Mouse (Mus musculus) neural tube, embryonic 12.5 days (tissue): ENCODE data around the gene Hcfc1r1. TPM values are rescaled to one million over a fixed set of nuclear protein-coding genes. Genes with fewer than 3 reads are reported as not detected.

Experiments used
- ATAC-seq: fragments of 200-750 bp; cut with Nextera tagmentation; 2 replicates; pipeline ENCODE4 v1.8.0; 2017; ENCODE audit warnings: low read depth, mild to moderate bottlenecking, moderate TSS enrichment, moderate library complexity; ENCODE audit not compliant: low FRiP score
- H3K27ac ChIP-seq: fragments of 300-500 bp; sonication (generic); 2 replicates; pipeline ENCODE4 v1.5.1; 2016
- H3K27me3 ChIP-seq: fragments of 300-500 bp; sonication (generic); replicated peaks from 2 replicates; pipeline ENCODE4 v1.6.1; 2016; ENCODE audit warnings: mild to moderate bottlenecking
- H3K36me3 ChIP-seq: fragments of 300-500 bp; sonication (generic); 2 replicates; pipeline ENCODE4 v1.6.1; 2016; ENCODE audit warnings: mild to moderate bottlenecking
- H3K4me1 ChIP-seq: fragments of 300-500 bp; sonication (generic); 2 replicates; pipeline ENCODE4 v1.6.1; 2016
- H3K4me2 ChIP-seq: fragments of 300-500 bp; sonication (generic); replicated peaks from 2 replicates; pipeline ENCODE4 v1.6.1; 2016; ENCODE audit warnings: mild to moderate bottlenecking
- H3K4me3 ChIP-seq: fragments of 300-500 bp; sonication (generic); 2 replicates; pipeline ENCODE4 v1.5.1; 2016
- H3K9ac ChIP-seq: fragments of 300-500 bp; sonication (generic); 2 replicates; pipeline ENCODE4 v1.6.1; 2016; ENCODE audit warnings: mild to moderate bottlenecking
- H3K9me3 ChIP-seq: fragments of 300-500 bp; sonication (generic); 2 replicates; pipeline ENCODE4 v1.6.1; 2016; ENCODE audit warnings: mild to moderate bottlenecking
- WGBS: fragments of 180-500 bp; shearing (Covaris S2); methylation state at CpG from one replicate; pipeline ENCODE4 v1.1.7; 2016; 5-methylcytosine and 5-hydroxymethylcytosine counted together
- polyA plus RNA-seq: library from polyadenylated mRNA; unstranded; fragments of >200 nt; fragmentation: Nextera tagmentation; extraction: Ambion mirVana; gene quantifications from 2 replicates; pipeline ENCODE4 v1.2.1, GENCODE M21; 2016

Gene Hcfc1r1
- polyA plus RNA-seq, 1 experiment from 2014 or later: 74.4 TPM

DNA sequence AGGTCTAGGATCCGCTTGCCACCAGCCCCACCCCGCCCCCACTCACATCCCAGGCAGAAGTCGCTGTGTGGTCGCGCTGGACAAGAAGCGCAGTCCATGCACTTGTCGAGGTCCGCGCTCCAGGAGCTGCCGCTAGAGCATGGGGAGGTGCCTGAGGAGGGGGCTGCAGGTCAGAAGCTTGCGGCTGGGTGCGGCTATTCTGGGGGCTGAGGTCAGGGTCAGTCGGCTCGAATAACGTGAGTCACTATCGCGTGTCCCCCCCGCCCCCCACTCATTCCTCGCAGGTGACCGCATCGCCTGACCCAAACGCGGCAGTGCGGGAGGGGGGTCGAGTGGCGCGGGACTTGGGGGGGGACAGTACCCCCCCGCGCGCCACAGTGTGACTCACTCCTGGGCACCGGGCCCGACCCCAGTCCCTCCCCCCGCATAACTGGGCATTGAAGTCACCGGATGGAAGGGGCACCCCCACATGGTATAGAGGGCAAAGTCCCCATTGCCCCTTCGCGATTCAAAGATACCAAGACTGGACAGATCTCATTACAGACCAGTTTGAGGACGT is 3.2 kb downstream of the Hcfc1r1 start:
- H3K9me3 ChIP-seq: no peaks in the 10 kb centered on the region
- H3K4me3 ChIP-seq: peak overlapping the region; percentile 40
- no peaks in the 10 kb centered on the region for H3K36me3 ChIP-seq
- ATAC-seq: no peak
- H3K27me3 ChIP-seq: peaks cover 64% of the 10 kb centered on the region
- H3K4me1 ChIP-seq: peaks cover 37% of the 10 kb centered on the region
- H3K27ac ChIP-seq: no peak overlapping the region
- under 1% methylated on average over 37 of the region's 37 CpGs for WGBS
- peak overlapping the region; percentile 95 for H3K4me2 ChIP-seq
- H3K9ac ChIP-seq: peak overlapping the region; percentile 52

DNA sequence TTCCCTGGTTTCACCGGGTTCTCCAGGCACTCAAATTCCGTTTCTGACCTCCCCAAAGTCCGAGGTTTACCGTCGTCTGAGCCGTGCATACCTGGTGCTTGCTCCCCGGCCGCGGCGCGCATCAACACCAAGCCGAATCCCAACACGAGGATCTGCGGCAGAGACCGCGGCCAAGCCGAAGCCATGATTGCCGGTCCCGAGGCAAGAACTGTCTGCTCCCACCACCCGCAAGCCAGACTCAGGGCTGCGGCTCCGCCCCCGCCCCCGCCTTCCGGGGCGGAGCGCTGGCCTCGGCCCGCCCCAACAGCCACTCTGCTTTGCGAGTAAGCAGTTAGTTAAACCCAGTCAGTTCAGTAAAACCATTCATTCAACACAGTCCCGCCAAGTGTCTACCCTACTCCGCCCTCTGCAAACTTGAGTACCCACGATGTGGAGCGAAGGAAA is 3.9 kb downstream of the Hcfc1r1 start, which contains the start of gene Tnfrsf12a:
Gene Tnfrsf12a, minus strand, starts transcription at position 233 of the 444 bp plus-strand sequence.
- Histone ChIP-seq H3K36me3 (no peaks in the 10 kb centered on the region), H3K27me3 (peaks cover 70% of the 10 kb centered on the region), H3K9me3 (no peaks in the 10 kb centered on the region), H3K9ac (peak within 1 kb of the TSS; percentile 52), H3K4me2 (peak within 1 kb of the TSS; percentile 95), H3K27ac (no peak within 1 kb of the TSS), H3K4me3 (peak within 1 kb of the TSS; percentile 40), H3K4me1 (peaks cover 37% of the 10 kb centered on the region)
- no peak for ATAC-seq
- under 1% methylated on average over 34 of the region's 34 CpGs for WGBS

DNA sequence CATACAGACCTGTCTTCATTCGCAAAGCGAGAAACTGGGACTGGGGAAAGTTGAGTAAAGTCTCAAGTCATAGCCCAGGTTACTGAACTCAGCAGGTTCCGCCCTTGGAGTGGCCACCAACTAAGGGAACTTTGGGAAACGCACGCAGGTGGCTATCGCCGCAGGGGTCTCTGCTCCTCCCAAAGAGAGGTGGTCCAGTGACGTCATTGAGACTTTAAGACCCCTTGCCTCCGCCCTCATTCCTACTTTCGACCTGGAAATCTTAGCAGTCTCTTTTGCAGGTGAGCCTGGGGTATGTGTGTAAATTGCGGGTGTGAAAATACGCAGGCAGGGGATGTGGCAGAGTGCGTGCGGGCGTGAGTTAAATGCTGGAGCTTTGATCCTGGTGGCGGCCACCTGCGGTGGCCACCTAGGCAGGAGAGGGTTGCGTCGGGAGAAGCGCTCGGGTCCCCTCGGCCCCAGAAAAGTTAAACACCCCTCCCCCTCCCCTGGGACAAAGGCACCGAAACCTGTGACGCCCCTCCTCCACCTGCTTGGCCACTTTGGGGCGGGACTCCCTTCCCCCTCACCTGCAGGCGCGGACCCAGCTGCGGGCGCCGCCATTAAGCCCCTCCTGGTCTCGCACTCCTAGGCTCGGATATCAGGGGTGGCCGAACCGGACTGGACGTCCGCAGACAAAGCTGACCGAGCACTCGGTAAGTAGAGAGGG is 5.9 kb downstream of the Hcfc1r1 start, which contains the start of gene Cldn6:
Gene Cldn6, plus strand, starts transcription at position 123 of the 709 bp plus-strand sequence.
- no peak for ATAC-seq
- Histone ChIP-seq H3K27me3 (peaks cover 90% of the 10 kb centered on the region), H3K9me3 (no peaks in the 10 kb centered on the region), H3K4me2 (peak within 1 kb of the TSS; percentile 27), H3K4me1 (peaks cover 40% of the 10 kb centered on the region), H3K9ac (no peak within 1 kb of the TSS), H3K4me3 (no peak within 1 kb of the TSS), H3K27ac (no peak within 1 kb of the TSS), H3K36me3 (no peaks in the 10 kb centered on the region)
- WGBS: 3% methylated on average over 38 of the region's 38 CpGs

DNA sequence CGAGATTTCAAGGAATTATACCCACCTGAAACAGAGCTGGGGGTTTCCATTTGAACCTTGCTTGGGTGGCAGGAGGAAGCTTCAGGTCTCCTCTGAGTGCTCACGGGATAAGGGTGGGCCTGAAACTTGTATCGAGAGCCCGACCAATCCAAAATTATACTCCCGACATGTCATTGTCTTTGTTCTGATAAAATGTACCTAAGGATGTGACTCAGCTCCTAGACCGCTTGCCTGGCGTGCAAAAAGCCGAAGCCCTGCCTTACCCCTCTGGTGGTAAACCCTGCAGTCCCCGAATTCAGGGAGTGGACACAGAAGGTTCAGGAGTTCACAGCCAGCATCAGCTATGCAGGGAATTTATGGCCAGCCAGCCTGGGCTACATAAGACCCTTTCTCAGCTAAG is 6.9 kb downstream of the Hcfc1r1 start:
- Histone ChIP-seq H3K9me3 (no peaks in the 10 kb centered on the region), H3K36me3 (no peaks in the 10 kb centered on the region), H3K4me1 (peaks cover 34% of the 10 kb centered on the region), H3K27me3 (peaks cover 82% of the 10 kb centered on the region), H3K9ac (no peak overlapping the region), H3K4me3 (no peak overlapping the region), H3K4me2 (no peak overlapping the region), H3K27ac (no peak overlapping the region)
- WGBS: 76% methylated on average over 9 of the region's 9 CpGs
- ATAC-seq: no peak

DNA sequence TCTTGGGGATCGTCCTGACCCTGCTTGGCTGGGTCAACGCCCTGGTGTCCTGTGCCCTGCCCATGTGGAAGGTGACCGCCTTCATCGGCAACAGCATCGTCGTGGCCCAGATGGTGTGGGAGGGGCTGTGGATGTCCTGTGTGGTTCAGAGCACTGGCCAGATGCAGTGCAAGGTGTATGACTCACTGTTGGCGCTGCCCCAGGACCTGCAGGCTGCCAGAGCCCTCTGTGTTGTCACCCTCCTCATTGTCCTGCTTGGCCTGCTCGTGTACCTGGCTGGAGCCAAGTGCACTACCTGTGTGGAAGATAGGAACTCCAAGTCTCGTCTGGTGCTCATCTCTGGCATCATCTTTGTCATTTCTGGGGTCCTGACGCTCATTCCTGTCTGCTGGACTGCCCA is 7.7 kb downstream of the Hcfc1r1 start:
- no peaks in the 10 kb centered on the region for H3K36me3 ChIP-seq
- H3K9me3 ChIP-seq: no peaks in the 10 kb centered on the region
- H3K4me1 ChIP-seq: peaks cover 28% of the 10 kb centered on the region
- no peak for ATAC-seq
- H3K4me2 ChIP-seq: no peak overlapping the region
- no peak overlapping the region for H3K9ac ChIP-seq
- H3K4me3 ChIP-seq: no peak overlapping the region
- H3K27ac ChIP-seq: no peak overlapping the region
- 75% methylated on average over 10 of the region's 10 CpGs for whole genome bisulfite sequencing
- H3K27me3 ChIP-seq: peaks cover 74% of the 10 kb centered on the region

DNA sequence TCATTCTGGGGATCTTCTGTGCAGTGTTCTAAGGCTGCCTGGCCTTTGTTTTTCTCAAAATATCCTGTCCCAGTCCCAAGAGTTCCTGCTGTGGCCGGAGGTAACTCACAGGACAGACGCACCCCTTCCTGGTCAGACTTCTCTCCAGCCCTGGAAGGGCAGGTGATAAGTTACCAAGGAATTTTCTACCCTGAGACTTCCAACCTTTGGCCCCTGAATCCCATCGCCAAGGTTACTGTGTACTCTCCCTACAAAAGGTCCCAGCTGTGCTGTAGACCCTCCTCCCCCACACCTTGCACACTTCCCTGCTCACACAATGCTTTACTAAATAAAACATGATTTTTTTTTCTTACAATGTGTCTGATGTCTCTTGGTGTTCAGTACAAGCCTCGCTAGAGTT is 8.7 kb downstream of the Hcfc1r1 start:
- H3K9me3 ChIP-seq: no peaks in the 10 kb centered on the region
- ATAC-seq: no peak
- H3K9ac ChIP-seq: no peak overlapping the region
- no peaks in the 10 kb centered on the region for H3K36me3 ChIP-seq
- H3K4me2 ChIP-seq: no peak overlapping the region
- peaks cover 19% of the 10 kb centered on the region for H3K4me1 ChIP-seq
- 69% methylated on average over 4 of the region's 4 CpGs for WGBS
- H3K27me3 ChIP-seq: peaks cover 69% of the 10 kb centered on the region
- H3K4me3 ChIP-seq: no peak overlapping the region
- H3K27ac ChIP-seq: no peak overlapping the region

DNA sequence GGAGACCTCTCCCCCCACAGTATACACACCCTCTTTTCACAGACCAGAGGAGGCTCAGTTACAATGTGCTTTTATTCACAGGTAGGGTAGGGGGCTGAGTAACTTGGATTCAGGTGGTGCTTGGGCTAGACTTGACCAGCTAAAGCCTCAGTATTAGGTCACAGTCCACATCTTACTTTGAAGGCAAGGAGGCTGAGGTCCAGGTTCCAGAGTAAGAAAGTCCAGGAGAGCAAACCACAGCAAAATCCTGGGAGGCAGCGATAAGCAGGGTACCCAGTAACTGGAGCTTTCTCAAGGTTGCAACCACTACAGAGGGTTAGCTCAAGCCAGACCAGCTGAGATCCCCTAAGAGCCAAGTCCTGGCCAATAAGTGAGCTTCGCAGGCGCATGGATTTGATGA is 9.1 kb downstream of the Hcfc1r1 start:
- peaks cover 19% of the 10 kb centered on the region for H3K4me1 ChIP-seq
- no peak overlapping the region for H3K4me3 ChIP-seq
- no peak overlapping the region for H3K27ac ChIP-seq
- peaks cover 68% of the 10 kb centered on the region for H3K27me3 ChIP-seq
- no peak overlapping the region for H3K9ac ChIP-seq
- no peaks in the 10 kb centered on the region for H3K36me3 ChIP-seq
- no peaks in the 10 kb centered on the region for H3K9me3 ChIP-seq
- H3K4me2 ChIP-seq: no peak overlapping the region
- WGBS: 70% methylated on average over 3 of the region's 3 CpGs
- no peak for ATAC-seq

DNA sequence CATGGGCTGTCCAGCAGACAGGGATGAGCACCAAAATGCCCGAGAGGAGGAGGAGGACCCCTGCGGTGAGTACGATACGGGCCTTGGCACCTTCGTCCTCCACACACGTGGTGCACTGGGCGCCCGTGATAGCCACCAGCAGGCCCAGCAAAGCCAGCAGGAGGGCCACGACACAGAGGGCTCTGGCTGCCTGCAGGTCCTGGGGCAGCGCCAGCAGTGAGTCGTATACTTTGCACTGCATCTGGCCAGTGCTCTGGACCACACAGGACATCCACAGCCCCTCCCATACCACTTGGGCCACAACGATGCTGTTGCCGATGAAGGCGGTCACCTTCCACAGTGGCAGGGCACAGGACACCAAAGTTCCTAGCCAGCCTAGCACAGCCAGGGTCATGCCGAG is 9.8 kb downstream of the Hcfc1r1 start:
- H3K27ac ChIP-seq: no peak overlapping the region
- WGBS: 16% methylated on average over 15 of the region's 15 CpGs

DNA sequence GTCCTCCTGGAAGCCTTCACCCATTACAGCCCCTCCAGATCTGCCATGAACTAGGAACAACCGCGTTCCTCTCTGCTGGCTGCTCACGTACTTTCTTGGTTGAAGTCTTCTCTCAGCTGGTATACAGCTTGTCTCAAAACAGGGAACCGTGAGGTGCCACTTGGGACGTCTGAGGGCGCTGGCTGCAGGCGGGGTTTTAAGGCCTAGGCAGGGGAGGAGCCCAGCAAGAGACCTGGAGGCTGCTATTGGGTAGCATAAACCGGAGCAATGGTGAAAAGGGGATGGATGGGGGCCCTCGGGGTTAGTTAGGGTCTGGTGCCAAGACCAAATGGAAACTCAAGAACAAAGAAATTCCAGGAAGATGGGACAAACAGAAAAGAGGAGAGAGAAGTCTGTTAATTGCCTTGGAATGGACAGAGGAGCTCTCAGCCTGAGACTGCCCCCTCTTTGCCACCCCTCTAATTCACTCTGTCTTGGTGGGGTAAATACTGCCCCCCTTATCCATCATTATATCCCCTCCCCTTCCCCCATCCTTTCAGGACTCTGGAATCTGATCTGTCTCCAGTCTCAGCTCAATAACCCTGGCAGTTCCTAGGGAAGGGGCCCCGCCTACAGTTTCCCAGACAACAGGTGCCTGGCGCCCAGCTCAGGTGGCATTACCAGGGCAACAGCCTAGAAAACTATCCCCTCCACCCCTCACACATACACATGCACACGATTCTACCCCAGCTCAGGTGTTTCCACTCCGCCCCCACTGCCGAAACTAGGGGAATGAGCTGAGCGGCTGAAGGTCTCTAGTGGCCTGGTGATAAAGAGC is 10.7 kb downstream of the Hcfc1r1 start, which contains the start of gene Cldn9:
Gene Cldn9, minus strand, starts transcription at position 171 of the 817 bp plus-strand sequence.
- Histone ChIP-seq H3K9ac (no peak within 1 kb of the TSS), H3K36me3 (no peaks in the 10 kb centered on the region), H3K4me3 (no peak within 1 kb of the TSS), H3K27me3 (peaks cover 53% of the 10 kb centered on the region), H3K9me3 (no peaks in the 10 kb centered on the region), H3K27ac (no peak within 1 kb of the TSS), H3K4me2 (peak within 1 kb of the TSS; percentile 22), H3K4me1 (peaks cover 18% of the 10 kb centered on the region)
- 0 out of 2 replicates have a peak, but pooled peaks have one; percentile 13 for ATAC-seq
- 8% methylated on average over 15 of the region's 15 CpGs for WGBS

More for the DNA sequence above, 9.8 kb downstream of the Hcfc1r1 start:
- Histone ChIP-seq H3K9me3 (no peaks in the 10 kb centered on the region), H3K4me3 (no peak overlapping the region), H3K9ac (no peak overlapping the region), H3K36me3 (no peaks in the 10 kb centered on the region), H3K4me2 (peak overlapping the region; percentile 22), H3K27me3 (peaks cover 61% of the 10 kb centered on the region), H3K4me1 (peaks cover 19% of the 10 kb centered on the region)
- 0 out of 2 replicates have a peak, but pooled peaks have one; percentile 15 for ATAC-seq

DNA sequence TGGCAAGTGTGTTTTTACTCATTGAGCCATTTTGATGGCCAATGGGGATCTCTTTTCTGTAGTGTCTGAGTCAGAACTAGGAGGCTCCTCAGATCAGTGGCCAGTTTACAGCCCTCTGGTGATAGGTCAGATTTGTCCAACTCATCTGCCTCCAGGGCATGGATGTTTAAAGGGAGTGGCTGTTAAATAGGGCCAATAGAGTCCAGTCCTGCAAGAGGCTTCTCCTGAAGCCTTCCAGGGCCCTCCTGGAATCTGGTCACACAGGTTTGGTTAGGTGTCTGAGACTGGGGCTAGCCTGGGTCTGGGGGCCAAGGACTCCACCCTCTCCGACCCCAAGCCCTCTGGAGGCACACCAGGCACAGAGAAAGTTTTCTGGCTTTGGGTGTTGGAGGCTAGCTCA is 21.1 kb downstream of the Hcfc1r1 start:
- Histone ChIP-seq H3K36me3 (no peaks in the 10 kb centered on the region), H3K4me1 (peaks cover 5% of the 10 kb centered on the region), H3K27ac (no peak overlapping the region), H3K9ac (no peak overlapping the region), H3K27me3 (peaks cover 16% of the 10 kb centered on the region), H3K4me2 (no peak overlapping the region), H3K4me3 (no peak overlapping the region), H3K9me3 (no peaks in the 10 kb centered on the region)
- no peak for ATAC-seq
- 63% methylated on average over 1 of the region's 1 CpGs for WGBS

DNA sequence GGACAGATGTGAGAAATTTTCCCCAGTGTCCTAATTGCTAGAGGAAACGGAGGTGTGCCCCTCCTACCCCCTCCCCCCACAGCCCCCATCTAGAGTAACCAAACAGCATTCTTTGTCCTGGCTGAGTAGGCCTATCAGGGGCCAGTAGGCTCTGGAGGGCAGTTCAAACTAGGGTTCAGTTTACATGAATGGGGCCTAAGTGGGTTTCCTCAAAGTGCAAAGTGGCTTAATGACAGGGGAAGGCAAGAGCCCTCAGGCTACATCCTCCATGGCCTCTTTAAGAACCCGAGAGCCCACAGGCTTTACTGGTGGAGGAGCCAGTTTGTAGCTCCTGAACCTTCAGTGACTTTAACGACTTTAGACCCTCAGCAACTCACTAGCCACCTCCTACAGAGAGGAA is 22.4 kb downstream of the Hcfc1r1 start:
- no peak overlapping the region for H3K4me3 ChIP-seq
- 9% methylated on average over 3 of the region's 3 CpGs for WGBS

More for the DNA sequence above, 22.4 kb downstream of the Hcfc1r1 start:
- no peaks in the 10 kb centered on the region for H3K9me3 ChIP-seq
- no peak for ATAC-seq
- no peaks in the 10 kb centered on the region for H3K36me3 ChIP-seq
- H3K9ac ChIP-seq: no peak overlapping the region
- H3K4me1 ChIP-seq: peaks cover 5% of the 10 kb centered on the region
- H3K4me2 ChIP-seq: no peak overlapping the region
- peaks cover 25% of the 10 kb centered on the region for H3K27me3 ChIP-seq
- H3K27ac ChIP-seq: no peak overlapping the region
